Mouse (Mus musculus) C2C12 (cell line): ENCODE data around the gene Rps26.

Experiments used
- CEBPB ChIP-seq: IDR thresholded peaks from one replicate; pipeline ENCODE4 v1.6.1; 2011; ENCODE audit warnings: low read depth, mild to moderate bottlenecking, control low read depth, moderate library complexity
- CTCF ChIP-seq: IDR thresholded peaks from one replicate; pipeline ENCODE4 v1.5.1; 2011; ENCODE audit not compliant: control insufficient read depth, insufficient read depth, insufficient read length
- FOSL1 ChIP-seq: IDR thresholded peaks from one replicate; pipeline ENCODE4 v1.8.0; 2011; ENCODE audit warnings: mild to moderate bottlenecking, low read length; ENCODE audit not compliant: poor library complexity, insufficient read depth, severe bottlenecking
- MAX ChIP-seq: IDR thresholded peaks from one replicate; pipeline ENCODE4 v1.6.1; 2011; ENCODE audit warnings: mild to moderate bottlenecking, control low read depth
- MYOD1 ChIP-seq: IDR thresholded peaks from one replicate; pipeline ENCODE4 v1.6.1; 2011; ENCODE audit warnings: low read depth; ENCODE audit not compliant: control insufficient read depth, insufficient read length
- MYOG ChIP-seq: IDR thresholded peaks from one replicate; pipeline ENCODE4 v1.6.1; 2011; ENCODE audit not compliant: control insufficient read depth, insufficient read length; ENCODE audit errors: extremely low read depth
- USF1 ChIP-seq: IDR thresholded peaks from one replicate; pipeline ENCODE4 v1.6.1; 2011; ENCODE audit warnings: low read depth, mild to moderate bottlenecking, control low read depth, moderate library complexity

- no peak for TF ChIP-seq MYOG
- TF ChIP-seq CTCF = no peak
- no peak for TF ChIP-seq USF1
- no peak for TF ChIP-seq MAX
- TF ChIP-seq CEBPB = no peak
- TF ChIP-seq MYOD1 = no peak
- no peak for TF ChIP-seq FOSL1
These were observed 33.8 kb downstream of the Rps26 start for GRCm38 (mm10) chr10:128592797-128593196.
